Mouse (Mus musculus) kidney, embryonic 14.5 days (tissue): ENCODE measurements around the gene Bicra. TPM values are rescaled to one million over a fixed set of nuclear protein-coding genes. Genes with fewer than 3 reads are reported as not detected.

ENCODE experiments used
- ATAC-seq: fragments of 200-750 bp; cut with Nextera tagmentation; 2 replicates; pipeline ENCODE4 v1.8.0; 2017; ENCODE audit warnings: moderate number of reproducible peaks, mild to moderate bottlenecking, moderate TSS enrichment, moderate library complexity; ENCODE audit not compliant: low FRiP score, low TSS enrichment
- H3K27ac ChIP-seq: fragments of 300-500 bp; sonication (generic); 2 replicates; pipeline ENCODE4 v1.5.1; 2014; ENCODE audit warnings: low read depth, mild to moderate bottlenecking, low read length, moderate library complexity, mixed read lengths
- H3K27me3 ChIP-seq: fragments of 300-500 bp; sonication (generic); 2 replicates; pipeline ENCODE4 v1.6.1; 2014; ENCODE audit warnings: mild to moderate bottlenecking, low read length; ENCODE audit not compliant: control insufficient read depth, insufficient read depth
- H3K36me3 ChIP-seq: fragments of 300-500 bp; sonication (generic); 2 replicates; pipeline ENCODE4 v1.6.1; 2014; ENCODE audit warnings: low read length, mixed read lengths; ENCODE audit not compliant: control insufficient read depth, insufficient read depth
- H3K4me1 ChIP-seq: fragments of 300-500 bp; sonication (generic); 2 replicates; pipeline ENCODE4 v1.6.1; 2014; ENCODE audit warnings: low read length, mixed read lengths; ENCODE audit not compliant: control insufficient read depth, insufficient read depth
- H3K4me2 ChIP-seq: fragments of 300-500 bp; sonication (generic); replicated peaks from 2 replicates; pipeline ENCODE4 v1.6.1; 2014; ENCODE audit warnings: low read depth, mild to moderate bottlenecking, low read length
- H3K4me3 ChIP-seq: fragments of 300-500 bp; sonication (generic); 2 replicates; pipeline ENCODE4 v1.5.1; 2014; ENCODE audit warnings: mild to moderate bottlenecking, low read length
- H3K9ac ChIP-seq: fragments of 300-500 bp; sonication (generic); 2 replicates; pipeline ENCODE4 v1.6.1; 2014; ENCODE audit warnings: low read depth, mild to moderate bottlenecking, low read length, moderate library complexity
- H3K9me3 ChIP-seq: fragments of 300-500 bp; sonication (generic); 2 replicates; pipeline ENCODE4 v1.6.1; 2016; ENCODE audit warnings: low read length; ENCODE audit not compliant: control insufficient read depth
- WGBS: fragments of 180-500 bp; shearing (Covaris S2); extraction: QIAGEN DNeasy Blood & Tissue Kit; methylation state at CpG from one replicate; pipeline ENCODE4 v1.1.7; 2014; 5-methylcytosine and 5-hydroxymethylcytosine counted together
- polyA plus RNA-seq: library from polyadenylated mRNA; unstranded; fragments of >200 nt; fragmentation: Nextera tagmentation; extraction: Ambion mirVana; gene quantifications from 2 replicates; pipeline ENCODE4 v1.2.1, GENCODE M21; 2014

Bicra gene
- polyA plus RNA-seq, 1 experiment from 2014 or later: 10.0 TPM

GRCm38 (mm10) chr7:15921796-15922195 is 125.9 kb downstream of the Bicra start:
- H3K9me3 ChIP-seq: no peaks in the 10 kb centered on the region
- no peaks in the 10 kb centered on the region for H3K27me3 ChIP-seq
- H3K4me1 ChIP-seq: peaks cover 12% of the 10 kb centered on the region
- peak; percentile 60 for ATAC-seq
- peak overlapping the region; percentile 25; the same call in 1 of the 2 replicates for H3K27ac ChIP-seq
- peak overlapping the region; percentile 71 for H3K4me3 ChIP-seq
- peak overlapping the region; percentile 49 for H3K4me2 ChIP-seq
- H3K36me3 ChIP-seq: peaks cover 28% of the 10 kb centered on the region; the same call in 1 of the 2 replicates
- under 1% methylated on average over 10 of the region's 10 CpGs for WGBS
- peak overlapping the region; percentile 70 for H3K9ac ChIP-seq

Other genes with a start within 250 kb of the Bicra start
- gene Obox6, start 208.2 kb downstream of the Bicra start, polyA plus RNA-seq: not detected in 2 replicates
- not detected in 2 replicates for gene Crx, start 168.0 kb downstream of the Bicra start, polyA plus RNA-seq
- not detected in 2 replicates for gene Crxos, start 165.3 kb downstream of the Bicra start, polyA plus RNA-seq
- 811 and 907 TPM in 2 replicates for gene Selenow, start 125.5 kb downstream of the Bicra start, polyA plus RNA-seq
- gene Nop53, start 101.8 kb downstream of the Bicra start, polyA plus RNA-seq: 203 and 216 TPM in 2 replicates
- 17.7 and 22.3 TPM in 2 replicates for gene Ehd2, start 80.4 kb downstream of the Bicra start, polyA plus RNA-seq
- 0.04 and 0.07 TPM in 2 replicates for gene Zfp541, start 13.9 kb upstream of the Bicra start, polyA plus RNA-seq
- 179 and 188 TPM in 2 replicates for gene Napa, start 50.5 kb upstream of the Bicra start, polyA plus RNA-seq
- 25.1 and 29.2 TPM in 2 replicates for gene Kptn, start 72.0 kb upstream of the Bicra start, polyA plus RNA-seq
- gene Slc8a2, start 81.9 kb upstream of the Bicra start, polyA plus RNA-seq: 0.21 and 0.24 TPM in 2 replicates
- 26.1 and 28.0 TPM in 2 replicates for gene Meis3, start 127.2 kb upstream of the Bicra start, polyA plus RNA-seq
- 8.5 and 13.0 TPM in 2 replicates for gene Dhx34, start 174.1 kb upstream of the Bicra start, polyA plus RNA-seq
- 0.05 and 0.09 TPM in 2 replicates for gene C5ar2, start 196.2 kb upstream of the Bicra start, polyA plus RNA-seq
- gene C5ar1, start 211.6 kb upstream of the Bicra start, polyA plus RNA-seq: 1.2 and 1.8 TPM in 2 replicates
- 19.3 and 19.8 TPM in 2 replicates for gene Inafm1, start 225.7 kb upstream of the Bicra start, polyA plus RNA-seq
- 24.6 and 28.3 TPM in 2 replicates for gene Ccdc9, start 238.9 kb upstream of the Bicra start, polyA plus RNA-seq